In the genomic region with DNA sequence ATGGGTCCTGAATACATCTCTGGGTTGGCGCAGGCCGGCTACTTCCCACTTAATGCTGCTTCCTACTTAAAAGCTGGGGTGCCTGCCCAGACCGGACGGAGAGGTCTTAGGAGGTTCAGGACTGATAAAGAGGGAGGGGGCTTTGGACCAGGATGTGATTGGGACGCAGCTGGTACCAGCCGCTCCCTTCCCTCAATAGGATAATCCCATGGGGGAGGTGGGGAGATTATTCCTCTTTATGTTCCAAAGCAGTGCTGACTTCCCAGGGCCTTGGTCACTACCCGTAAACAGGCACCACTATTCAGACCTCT, we compare ENCODE assay signal across 9 mouse cellular contexts. TPM values are rescaled to one million over a fixed set of nuclear protein-coding genes. Genes with fewer than 3 reads are reported as not detected.
A peak's percentile ranks its signal among the peaks of the same experiment; 100 is the strongest.
DNase-seq lines count a peak whose midpoint lies in the region; ATAC-seq lines count a peak whose summit lies in the region.
"Had no signal": no experiment of that assay in that cellular context is flagged by ENCODE, and none has a peak within 500 bp of the region (broad histone marks: within the 10 kb centered on the region; RNA-seq: fewer than 3 reads in every experiment).

No protein-coding gene starts in this region.

- peak; percentile 65 for DNase-seq in heart, embryonic 10.5 days (ENCODE audit: low spot score)
- no peak for DNase-seq in heart, postnatal 14 days
- DNase-seq in midbrain, embryonic 11.5 days (ENCODE audit: low spot score, missing footprints) = no peak
- DNase-seq in MN1 (ENCODE audit: low spot score) = no peak
- no peak for DNase-seq in gastrocnemius, postnatal 14 days
- no peak for DNase-seq in layer of hippocampus, adult 8-10 months (ENCODE audit: low spot score in 2 of 2)
- DNase-seq: cerebellum, adult 9-11 months had no signal

- no peaks in the 10 kb centered on the region for H3K36me3 ChIP-seq in heart, embryonic 10.5 days
- no peaks in the 10 kb centered on the region for H3K36me3 ChIP-seq in hindbrain, embryonic 13.5 days
- H3K36me3 ChIP-seq in midbrain, embryonic 11.5 days (ENCODE audit: control insufficient read depth, insufficient read depth, low read length) = no peaks in the 10 kb centered on the region

- ATAC-seq in hindbrain, embryonic 13.5 days (ENCODE audit: low FRiP score) = peak; percentile 32; the same call in 1 of the 2 replicates
- ATAC-seq in midbrain, embryonic 11.5 days (ENCODE audit: low FRiP score) = no peak; the same call in none of the 2 replicates

- H3K27me3 ChIP-seq in heart, embryonic 10.5 days (ENCODE audit: insufficient read depth, poor library complexity, severe bottlenecking) = peaks cover 47% of the 10 kb centered on the region
- H3K27me3 ChIP-seq in hindbrain, embryonic 13.5 days = peaks cover 56% of the 10 kb centered on the region
- H3K27me3 ChIP-seq in midbrain, embryonic 11.5 days (ENCODE audit: control insufficient read depth, insufficient read depth, low read length) = peaks cover 11% of the 10 kb centered on the region

- peak overlapping the region; percentile 76 for H3K4me3 ChIP-seq in heart, embryonic 10.5 days
- H3K4me3 ChIP-seq in brown adipose tissue, adult 24 weeks (ENCODE audit: insufficient read depth, low read depth, low read length) = peak overlapping the region; percentile 97
- peak overlapping the region; percentile 59 for H3K4me3 ChIP-seq in hindbrain, embryonic 13.5 days
- peak overlapping the region; percentile 57 for H3K4me3 ChIP-seq in midbrain, embryonic 11.5 days (ENCODE audit: low read depth, low read length)

- no peaks in the 10 kb centered on the region for H3K9me3 ChIP-seq in heart, embryonic 10.5 days
- no peaks in the 10 kb centered on the region for H3K9me3 ChIP-seq in hindbrain, embryonic 13.5 days
- H3K9me3 ChIP-seq in midbrain, embryonic 11.5 days (ENCODE audit: control insufficient read depth, low read length) = no peaks in the 10 kb centered on the region

- H3K4me2 ChIP-seq in hindbrain, embryonic 13.5 days = peak overlapping the region; percentile 96
- H3K4me2 ChIP-seq in midbrain, embryonic 11.5 days = peak overlapping the region; percentile 97

- intact Hi-C loops in heart, postnatal 14 days (cut with DNase I) = loop anchor here (1.0 kb wide), 1 partner anchor 15 kb away; no protein-coding TSS in a partner anchor
- intact Hi-C loops in gastrocnemius, postnatal 14 days (cut with DNase I; ENCODE audit: low total_unique reads) = no loop called here

- H3K27ac ChIP-seq in heart, embryonic 10.5 days = peak overlapping the region; percentile 89
- H3K27ac ChIP-seq in brown adipose tissue, adult 24 weeks (replicated peaks; ENCODE audit: low read depth, low read length) = peak overlapping the region; percentile 95
- peak overlapping the region; percentile 60 for H3K27ac ChIP-seq in hindbrain, embryonic 13.5 days
- H3K27ac ChIP-seq in midbrain, embryonic 11.5 days (ENCODE audit: low read depth, low read length) = no peak overlapping the region

- peak overlapping the region; percentile 82 for H3K9ac ChIP-seq in hindbrain, embryonic 13.5 days
- H3K9ac ChIP-seq in midbrain, embryonic 11.5 days (ENCODE audit: low read length) = peak overlapping the region; percentile 80

- 2% methylated on average over 7 of the region's 7 CpGs for WGBS in heart, embryonic 10.5 days
- 2% methylated on average over 7 of the region's 7 CpGs for WGBS in hindbrain, embryonic 13.5 days
- 2% methylated on average over 7 of the region's 7 CpGs for WGBS in midbrain, embryonic 11.5 days

- H3K4me1 ChIP-seq in heart, embryonic 10.5 days = peaks cover 24% of the 10 kb centered on the region
- H3K4me1 ChIP-seq in brown adipose tissue, adult 24 weeks (ENCODE audit: control insufficient read depth, insufficient read depth, insufficient read length, low read length) = peaks cover 10% of the 10 kb centered on the region
- peaks cover 16% of the 10 kb centered on the region for H3K4me1 ChIP-seq in hindbrain, embryonic 13.5 days (replicated peaks)
- peaks cover 16% of the 10 kb centered on the region for H3K4me1 ChIP-seq in midbrain, embryonic 11.5 days (ENCODE audit: control insufficient read depth, insufficient read depth, low read length)

RNA-seq across cellular contexts. Expression of a gene that starts 0.8 kb away (rescaled TPM):
- 166 and 202 TPM in 2 replicates for polyA plus RNA-seq in heart, embryonic 10.5 days (2016; fragmentation: Nextera tagmentation; extraction: Ambion mirVana)
- 100 to 1,000 TPM; 149 to 167 TPM for total RNA-seq in heart, postnatal 14 days (2021)
- 20.0 and 27.6 TPM in 2 replicates for polyA plus RNA-seq in brown adipose tissue, adult 24 weeks (2012; ENCODE audit: insufficient read depth, insufficient read length, missing spikeins)
- 84.8 and 94.9 TPM in 2 replicates for polyA plus RNA-seq in hindbrain, embryonic 13.5 days (2015; fragmentation: Nextera tagmentation; extraction: Ambion mirVana)
- polyA plus RNA-seq in midbrain, embryonic 11.5 days (2014; fragmentation: Nextera tagmentation; extraction: Ambion mirVana) = 65.6 and 73.4 TPM in 2 replicates
- 10 to 100 TPM; 69.8 to 97.1 TPM for total RNA-seq in gastrocnemius, postnatal 14 days (2021)
- 10 to 100 TPM; 54.2 to 66.0 (median 64.6) TPM for total RNA-seq in layer of hippocampus, adult 8-10 months (2022)

RNA-seq across cellular contexts. Expression of a gene that starts 6.8 kb away (rescaled TPM):
- 130 and 137 TPM in 2 replicates for polyA plus RNA-seq in heart, embryonic 10.5 days (2016; fragmentation: Nextera tagmentation; extraction: Ambion mirVana)
- 10 to 100 TPM; 76.4 to 81.0 TPM for total RNA-seq in heart, postnatal 14 days (2021)
- 109 and 141 TPM in 2 replicates for polyA plus RNA-seq in brown adipose tissue, adult 24 weeks (2012; ENCODE audit: insufficient read depth, insufficient read length, missing spikeins)
- 110 and 115 TPM in 2 replicates for polyA plus RNA-seq in hindbrain, embryonic 13.5 days (2015; fragmentation: Nextera tagmentation; extraction: Ambion mirVana)
- 122 and 130 TPM in 2 replicates for polyA plus RNA-seq in midbrain, embryonic 11.5 days (2014; fragmentation: Nextera tagmentation; extraction: Ambion mirVana)
- total RNA-seq in gastrocnemius, postnatal 14 days (2021) = 10 to 100 TPM; 38.1 to 39.0 TPM
- 10 to 100 TPM; 59.1 to 76.6 (median 65.5) TPM for total RNA-seq in layer of hippocampus, adult 8-10 months (2022)

RNA-seq across cellular contexts. Expression of a gene that starts 13.7 kb away (rescaled TPM):
- polyA plus RNA-seq in heart, embryonic 10.5 days (2016; fragmentation: Nextera tagmentation; extraction: Ambion mirVana) = 13.9 and 14.8 TPM in 2 replicates
- total RNA-seq in heart, postnatal 14 days (2021) = 10 to 100 TPM in 1 of 2 experiments, 1 to 10 TPM in 1; 7.0 to 11.7 TPM
- not detected in 2 replicates for polyA plus RNA-seq in brown adipose tissue, adult 24 weeks (2012; ENCODE audit: insufficient read depth, insufficient read length, missing spikeins)
- 7.0 and 7.7 TPM in 2 replicates for polyA plus RNA-seq in hindbrain, embryonic 13.5 days (2015; fragmentation: Nextera tagmentation; extraction: Ambion mirVana)
- 4.8 and 5.2 TPM in 2 replicates for polyA plus RNA-seq in midbrain, embryonic 11.5 days (2014; fragmentation: Nextera tagmentation; extraction: Ambion mirVana)
- 1 to 10 TPM in 1 of 2 experiments, under 1 TPM in 1; 0.89 to 1.0 TPM for total RNA-seq in gastrocnemius, postnatal 14 days (2021)
- total RNA-seq in layer of hippocampus, adult 8-10 months (2022) = 10 to 100 TPM in 3 of 4 experiments, 1 to 10 TPM in 1; 9.0 to 11.6 (median 10.9) TPM

RNA-seq across cellular contexts. Expression of a gene that starts 20.4 kb away (rescaled TPM):
- polyA plus RNA-seq in heart, embryonic 10.5 days (2016; fragmentation: Nextera tagmentation; extraction: Ambion mirVana) = 12.9 and 13.3 TPM in 2 replicates
- total RNA-seq in heart, postnatal 14 days (2021) = 10 to 100 TPM; 24.0 to 27.5 TPM
- 13.3 and 20.7 TPM in 2 replicates for polyA plus RNA-seq in brown adipose tissue, adult 24 weeks (2012; ENCODE audit: insufficient read depth, insufficient read length, missing spikeins)
- 20.4 and 20.7 TPM in 2 replicates for polyA plus RNA-seq in hindbrain, embryonic 13.5 days (2015; fragmentation: Nextera tagmentation; extraction: Ambion mirVana)
- polyA plus RNA-seq in midbrain, embryonic 11.5 days (2014; fragmentation: Nextera tagmentation; extraction: Ambion mirVana) = 10.4 and 10.6 TPM in 2 replicates
- total RNA-seq in gastrocnemius, postnatal 14 days (2021) = 10 to 100 TPM; 13.5 to 18.1 TPM
- 10 to 100 TPM; 63.5 to 88.1 (median 77.5) TPM for total RNA-seq in layer of hippocampus, adult 8-10 months (2022)

RNA-seq across cellular contexts. Expression of a gene that starts 32.2 kb away (rescaled TPM):
- 0.79 and 1.6 TPM in 2 replicates for polyA plus RNA-seq in heart, embryonic 10.5 days (2016; fragmentation: Nextera tagmentation; extraction: Ambion mirVana)
- total RNA-seq in heart, postnatal 14 days (2021) = under 1 TPM; 0.24 to 0.39 TPM
- 0.75 and 0.79 TPM in 2 replicates for polyA plus RNA-seq in brown adipose tissue, adult 24 weeks (2012; ENCODE audit: insufficient read depth, insufficient read length, missing spikeins)
- 1.3 TPM in 2 replicates for polyA plus RNA-seq in hindbrain, embryonic 13.5 days (2015; fragmentation: Nextera tagmentation; extraction: Ambion mirVana)
- polyA plus RNA-seq in midbrain, embryonic 11.5 days (2014; fragmentation: Nextera tagmentation; extraction: Ambion mirVana) = 1.4 and 1.7 TPM in 2 replicates
- total RNA-seq in gastrocnemius, postnatal 14 days (2021) = under 1 TPM; 0.13 to 0.21 TPM
- total RNA-seq in layer of hippocampus, adult 8-10 months (2022) = 1 to 10 TPM in 1 of 4 experiments, under 1 TPM in 3; 0.16 to 1.4 (median 0.52) TPM
